Mouse (Mus musculus) thymus, postnatal 25 days (tissue): ENCODE measurements around the gene Srsf5.
"Not testable (repeated sequence)": the region's sequence is repeated elsewhere in the genome, so short reads cannot be mapped to it uniquely, and the experiment has no call there.

Source experiments
- DNase-seq: peaks from one replicate; pipeline ENCODE4 v3.0.0; 2022

Gene Srsf5

DNA sequence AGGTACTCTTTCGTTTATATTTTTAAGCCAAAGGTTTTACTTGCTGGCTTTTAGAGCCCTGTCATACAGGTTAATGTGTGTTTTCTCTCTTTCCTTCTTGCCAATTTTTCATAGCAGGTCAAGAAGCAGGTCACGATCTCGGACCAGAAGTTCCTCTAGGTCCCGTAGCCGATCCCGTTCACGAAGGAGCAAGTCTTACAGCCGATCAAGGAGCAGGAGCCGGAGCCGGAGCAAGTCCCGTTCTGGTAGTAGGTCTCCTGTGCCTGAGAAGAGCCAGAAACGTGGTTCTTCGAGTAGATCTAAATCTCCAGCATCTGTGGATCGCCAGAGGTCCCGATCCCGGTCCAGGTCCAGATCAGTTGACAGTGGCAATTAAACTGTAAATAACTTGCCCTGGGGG, 4.3 kb downstream of the Srsf5 start:
- DNase-seq = not testable (repeated sequence)

GRCm38 (mm10) chr12:80951640-80952219, 6.4 kb downstream of the Srsf5 start:
- DNase-seq = no peak

GRCm38 (mm10) chr12:80952526-80952925, 7.2 kb downstream of the Srsf5 start:
- no peak for DNase-seq

- no peak for DNase-seq
Observed at GRCm38 (mm10) chr12:80956039-80956438, 10.7 kb downstream of the Srsf5 start.

- DNase-seq = no peak
Observed at GRCm38 (mm10) chr12:80957961-80958360, 12.7 kb downstream of the Srsf5 start.

DNA sequence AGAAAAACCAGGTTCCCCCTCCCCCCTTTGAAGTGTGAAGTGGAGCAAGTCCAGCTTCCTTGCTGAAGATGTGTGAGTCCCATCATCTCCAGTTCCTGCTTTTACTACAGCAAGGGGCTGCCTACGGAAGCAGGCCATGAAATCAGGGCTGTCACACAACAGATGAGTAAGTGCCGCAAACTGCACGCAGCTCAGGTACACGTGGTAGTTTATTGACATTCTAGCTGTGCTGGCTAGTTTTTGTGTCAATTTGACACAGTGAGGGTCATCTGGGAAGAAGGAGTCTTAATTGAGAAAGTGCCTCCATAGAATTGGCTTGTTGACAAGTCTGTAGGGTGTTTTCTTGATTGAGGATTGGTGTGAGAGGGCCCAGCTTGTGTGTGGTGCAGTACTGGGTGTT, 17.3 kb downstream of the Srsf5 start:
- no peak for DNase-seq

- no peak for DNase-seq
Observed at GRCm38 (mm10) chr12:80966059-80966838, 20.9 kb downstream of the Srsf5 start.

GRCm38 (mm10) chr12:80967918-80968317, 22.6 kb downstream of the Srsf5 start:
- no peak for DNase-seq

GRCm38 (mm10) chr12:80968605-80969004, 23.3 kb downstream of the Srsf5 start, which contains the start of gene Slc10a1:
Slc10a1 (minus strand) TSS chr12:80968705.
- no peak for DNase-seq

DNA sequence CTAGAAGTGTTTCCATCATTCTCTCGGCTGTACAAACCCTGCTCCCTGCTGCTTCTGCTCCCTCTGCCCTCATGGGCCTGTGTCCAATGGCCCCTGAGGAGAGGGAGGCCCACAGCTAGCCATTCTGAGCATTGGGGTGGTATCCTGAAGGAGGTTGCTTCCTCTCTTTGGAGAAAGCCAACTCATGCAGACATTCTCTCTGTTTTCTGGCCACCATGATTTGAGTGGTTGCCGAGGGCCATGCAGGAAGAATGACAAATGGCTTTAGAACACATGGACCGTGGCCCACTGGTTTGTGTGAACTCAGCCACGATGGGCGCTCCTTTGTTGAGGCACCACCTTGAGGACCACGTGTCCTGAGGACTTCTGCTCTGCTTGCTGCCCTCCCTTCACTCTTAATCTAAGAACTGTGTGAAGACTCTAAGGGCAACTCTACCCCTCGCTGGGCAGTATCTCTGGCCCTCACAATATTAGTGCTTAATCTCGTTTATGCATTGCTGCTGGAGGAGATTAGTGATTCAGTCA, 24.9 kb downstream of the Srsf5 start:
- DNase-seq = no peak

DNA sequence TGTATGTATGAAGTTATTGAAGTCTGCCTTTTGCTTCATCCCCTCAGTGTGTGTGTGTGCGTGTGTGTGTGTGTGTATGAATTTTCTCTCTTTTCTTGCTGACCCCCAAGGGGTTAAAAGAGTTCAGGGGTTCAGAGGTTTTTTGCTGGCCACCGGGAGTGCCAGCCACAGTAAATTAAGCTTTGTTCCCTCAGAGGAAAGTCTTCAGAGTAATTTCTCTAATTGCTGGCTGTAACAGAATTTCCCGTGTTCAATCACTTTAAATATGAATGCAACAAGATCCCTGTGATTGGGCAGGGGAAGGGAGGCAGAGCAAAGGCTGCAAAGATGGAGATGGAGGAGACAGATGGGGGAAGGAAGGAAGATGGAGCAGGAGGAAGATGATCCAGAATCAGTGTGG, 26.5 kb downstream of the Srsf5 start:
- no peak for DNase-seq

DNA sequence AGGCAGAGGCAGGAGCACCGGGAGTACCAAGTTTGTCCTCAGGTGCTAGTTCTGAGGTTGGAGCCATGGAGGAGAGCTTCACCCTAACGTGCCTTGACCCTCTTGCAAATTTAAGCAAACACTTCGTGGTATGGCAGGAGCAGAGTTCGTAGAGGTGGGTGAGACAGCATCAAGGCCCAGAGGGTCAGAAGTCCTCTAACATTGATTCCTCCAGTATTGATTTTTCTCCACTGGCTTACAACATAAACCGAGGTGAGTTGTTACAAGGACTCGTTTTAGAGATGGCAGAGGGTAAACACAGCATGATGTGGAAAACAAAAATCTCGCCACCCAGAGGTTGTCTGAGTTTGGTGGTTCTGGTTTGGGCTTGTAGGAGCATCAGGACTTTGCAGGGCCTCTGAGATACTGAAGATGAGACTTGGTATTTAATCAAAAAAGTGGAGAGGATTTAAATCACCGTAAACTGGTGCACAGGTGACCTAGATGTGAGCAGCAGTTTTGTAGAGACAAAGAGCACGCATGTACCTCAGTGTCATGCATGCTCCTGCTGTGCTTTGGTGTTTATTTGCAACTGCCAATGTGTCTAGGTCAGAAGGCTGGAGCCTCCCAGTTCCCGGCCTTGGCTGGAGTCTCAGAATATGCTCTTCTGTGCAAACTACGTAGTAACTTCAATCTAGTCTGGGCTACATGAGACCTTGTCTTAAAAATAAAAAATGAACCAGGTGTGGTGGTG, 30.8 kb downstream of the Srsf5 start:
- no peak for DNase-seq

GRCm38 (mm10) chr12:80982326-80982725, 37.0 kb downstream of the Srsf5 start:
- DNase-seq = peak; percentile 82

GRCm38 (mm10) chr12:80983695-80984094, 38.4 kb downstream of the Srsf5 start:
- no peak for DNase-seq

DNA sequence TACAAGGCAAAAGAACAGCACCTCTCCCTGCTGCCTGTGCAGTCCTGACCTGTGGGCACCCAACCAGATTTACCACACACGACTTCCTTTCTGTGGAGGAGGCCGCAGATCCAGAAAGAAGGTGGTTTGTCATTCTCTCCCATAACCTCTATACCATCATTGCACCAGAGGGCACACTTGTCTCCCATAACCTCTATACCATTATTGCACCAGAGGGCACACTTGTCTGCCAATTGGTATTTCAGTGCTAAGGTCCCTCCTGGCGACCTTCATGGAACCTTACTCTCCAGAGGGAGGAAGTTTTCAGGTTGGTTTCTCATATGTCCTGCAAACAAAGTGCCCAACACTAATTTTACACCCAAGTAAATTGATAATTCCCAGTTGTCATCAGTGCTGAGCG, 41.3 kb downstream of the Srsf5 start:
- no peak for DNase-seq

GRCm38 (mm10) chr12:80988286-80988685, 43.0 kb downstream of the Srsf5 start:
- DNase-seq = no peak

DNA sequence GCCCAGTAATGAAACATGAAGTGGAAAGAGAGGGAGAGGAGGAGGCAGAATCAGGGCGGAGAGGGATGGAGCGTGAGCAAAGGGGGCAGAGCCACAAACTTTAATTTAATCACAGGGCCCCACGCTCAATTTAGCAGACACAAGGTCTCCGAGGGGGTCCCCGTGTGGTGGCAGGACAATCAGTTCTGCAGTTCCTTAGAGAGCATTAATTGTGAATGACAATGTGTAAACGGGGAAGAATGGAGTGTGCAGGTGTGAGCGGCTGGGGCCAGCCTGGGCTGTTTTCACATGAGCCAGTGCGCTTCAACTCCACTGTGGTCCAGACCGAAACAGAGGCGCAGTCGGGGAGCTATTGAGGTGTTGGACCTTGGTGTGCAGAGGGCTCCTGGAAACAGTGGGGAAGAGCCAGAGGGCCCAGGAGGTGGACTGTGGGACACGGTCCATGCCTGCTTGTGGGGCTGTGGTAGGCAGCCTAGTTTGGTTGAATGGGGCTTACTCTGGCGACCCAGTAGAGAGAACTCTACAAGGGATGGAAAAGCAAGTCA, 45.7 kb downstream of the Srsf5 start:
- DNase-seq = no peak

GRCm38 (mm10) chr12:80991806-80992205, 46.5 kb downstream of the Srsf5 start:
- DNase-seq = peak; percentile 21

DNA sequence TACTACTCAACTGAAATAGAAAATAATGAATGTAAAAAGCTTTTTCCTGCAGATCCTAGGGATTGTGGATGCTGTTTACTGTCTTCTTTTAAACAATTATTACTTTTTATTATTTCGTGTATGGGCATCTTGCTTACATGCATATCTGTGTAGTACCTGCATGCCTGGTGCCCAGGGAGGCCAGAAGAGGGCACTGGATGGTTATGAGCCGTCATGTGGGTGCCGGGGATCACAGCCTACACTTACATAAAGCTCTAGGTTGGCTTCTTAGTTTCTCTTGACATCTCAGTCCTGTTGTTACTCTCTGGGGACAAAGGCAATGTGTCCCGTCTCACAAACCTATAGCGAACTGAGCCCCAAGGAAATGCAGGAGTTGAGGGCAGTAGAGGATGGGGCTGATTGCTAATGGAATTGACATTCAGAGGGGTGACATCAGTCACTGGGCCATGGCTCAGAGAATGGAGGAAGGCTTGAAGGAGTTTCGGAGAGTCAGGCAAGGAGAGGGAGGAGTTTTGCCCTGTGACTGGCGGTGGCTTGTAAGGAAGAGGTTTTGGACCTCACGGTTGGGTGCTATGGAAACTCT, 47.3 kb downstream of the Srsf5 start:
- peak; percentile 24 for DNase-seq

- DNase-seq = peak; percentile 29
Observed at GRCm38 (mm10) chr12:80993773-80994172, 48.5 kb downstream of the Srsf5 start.

- DNase-seq = no peak
Observed at GRCm38 (mm10) chr12:80995326-80995725, 50.0 kb downstream of the Srsf5 start.

GRCm38 (mm10) chr12:80997652-80998051, 52.3 kb downstream of the Srsf5 start:
- no peak for DNase-seq
